Mouse (Mus musculus): ENCODE data around the gene Cacna2d3. TPM values are rescaled to one million over a fixed set of nuclear protein-coding genes. Genes with fewer than 3 reads are reported as not detected.

The Cacna2d3 gene
- total and polyA plus RNA-seq, 3 experiments: 0.61 to 0.78 (median 0.70) TPM

GRCm38 (mm10) chr14:29433716-29434115 lies 287.9 kb downstream of the Cacna2d3 start:
- Histone ChIP-seq H3K9ac (ENCODE audit: low read depth, low read length) (no peak overlapping the region), H3K79me2 (replicated peaks; ENCODE audit: control insufficient read depth, insufficient read depth, low read length) (no peaks in the 10 kb centered on the region), H3K4me1 (ENCODE audit: control insufficient read depth, insufficient read depth, low read length) (no peaks in the 10 kb centered on the region), H3K27ac (no peak overlapping the region), H3K27me3 (ENCODE audit: control insufficient read depth, insufficient read depth, low read length) (no peaks in the 10 kb centered on the region), H3K4me3 (no peak overlapping the region), H3K36me3 (ENCODE audit: control insufficient read depth, insufficient read depth, low read length) (no peaks in the 10 kb centered on the region)
- no peak for DNase-seq
- TF ChIP-seq EP300 (IDR thresholded peaks at IDR 0.05; ENCODE audit: insufficient read depth, low read depth, low read length) (no peak), CTCF (IDR thresholded peaks at IDR 0.05) (no peak), POLR2A (IDR thresholded peaks at IDR 0.05; ENCODE audit: insufficient read depth, low read depth, low read length) (no peak)
- intact Hi-C loops (cut with DNase I): no loop called here
- 79% methylated on average over 3 of the region's 3 CpGs for WGBS

DNA sequence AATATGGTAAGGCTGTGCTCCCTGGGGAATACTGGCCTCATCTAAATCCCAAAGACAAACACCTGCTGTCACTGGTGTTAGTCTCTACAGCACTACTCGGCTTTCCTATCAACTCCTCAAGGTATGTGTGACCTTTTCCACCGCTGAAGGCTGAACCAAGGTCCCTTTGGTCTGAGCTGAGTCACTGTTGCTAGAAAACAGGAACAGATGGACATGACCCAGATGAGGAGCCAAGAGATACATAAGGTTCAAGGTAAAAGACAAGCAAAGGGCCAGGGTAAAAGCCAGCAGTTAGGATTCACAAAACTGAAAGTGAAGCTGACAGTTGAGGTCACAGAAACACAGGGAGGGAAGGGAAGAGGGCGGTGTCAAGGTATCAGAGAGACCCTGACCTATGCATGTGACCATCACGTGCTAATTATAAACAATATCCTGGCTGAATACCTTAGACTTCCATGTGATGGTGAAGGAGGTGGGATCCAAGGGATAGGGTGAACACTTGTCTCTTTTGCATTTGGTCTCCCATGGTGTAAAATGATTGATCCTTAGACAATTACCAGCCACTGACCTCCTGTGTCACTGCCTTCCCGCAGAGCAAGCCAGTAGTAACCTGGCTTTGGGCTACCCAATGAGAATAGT lies 288.5 kb downstream of the Cacna2d3 start:
- no peak overlapping the region for H3K4me3 ChIP-seq
- no peak for DNase-seq
- H3K36me3 ChIP-seq (ENCODE audit: control insufficient read depth, insufficient read depth, low read length): no peaks in the 10 kb centered on the region
- no peak overlapping the region for H3K9ac ChIP-seq (ENCODE audit: low read depth, low read length)
- no peak for TF ChIP-seq EP300 (IDR thresholded peaks at IDR 0.05; ENCODE audit: insufficient read depth, low read depth, low read length)
- TF ChIP-seq CTCF (IDR thresholded peaks at IDR 0.05): no peak
- TF ChIP-seq POLR2A (IDR thresholded peaks at IDR 0.05; ENCODE audit: insufficient read depth, low read depth, low read length): no peak
- 50% methylated on average over 5 of the region's 5 CpGs for whole genome bisulfite sequencing
- no peak overlapping the region for H3K27ac ChIP-seq
- no peaks in the 10 kb centered on the region for H3K79me2 ChIP-seq (replicated peaks; ENCODE audit: control insufficient read depth, insufficient read depth, low read length)
- no peaks in the 10 kb centered on the region for H3K27me3 ChIP-seq (ENCODE audit: control insufficient read depth, insufficient read depth, low read length)
- intact Hi-C loops (cut with DNase I): no loop called here
- no peaks in the 10 kb centered on the region for H3K4me1 ChIP-seq (ENCODE audit: control insufficient read depth, insufficient read depth, low read length)

GRCm38 (mm10) chr14:29429788-29430187 lies 291.9 kb downstream of the Cacna2d3 start:
- H3K4me1 ChIP-seq (ENCODE audit: control insufficient read depth, insufficient read depth, low read length): no peaks in the 10 kb centered on the region
- 78% methylated on average over 2 of the region's 2 CpGs for WGBS
- intact Hi-C loops (cut with DNase I): no loop called here
- H3K36me3 ChIP-seq (ENCODE audit: control insufficient read depth, insufficient read depth, low read length): no peaks in the 10 kb centered on the region
- H3K27me3 ChIP-seq (ENCODE audit: control insufficient read depth, insufficient read depth, low read length): no peaks in the 10 kb centered on the region
- H3K9ac ChIP-seq (ENCODE audit: low read depth, low read length): no peak overlapping the region
- H3K4me3 ChIP-seq: no peak overlapping the region
- TF ChIP-seq POLR2A (IDR thresholded peaks at IDR 0.05; ENCODE audit: insufficient read depth, low read depth, low read length): no peak
- no peak for TF ChIP-seq EP300 (IDR thresholded peaks at IDR 0.05; ENCODE audit: insufficient read depth, low read depth, low read length)
- no peak for TF ChIP-seq CTCF (IDR thresholded peaks at IDR 0.05)
- no peak overlapping the region for H3K27ac ChIP-seq
- DNase-seq: no peak
- H3K79me2 ChIP-seq (replicated peaks; ENCODE audit: control insufficient read depth, insufficient read depth, low read length): no peaks in the 10 kb centered on the region

- WGBS: 77% methylated on average over 3 of the region's 3 CpGs
- Histone ChIP-seq H3K27ac (no peak overlapping the region), H3K36me3 (ENCODE audit: control insufficient read depth, insufficient read depth, low read length) (no peaks in the 10 kb centered on the region), H3K27me3 (ENCODE audit: control insufficient read depth, insufficient read depth, low read length) (no peaks in the 10 kb centered on the region), H3K4me1 (ENCODE audit: control insufficient read depth, insufficient read depth, low read length) (no peaks in the 10 kb centered on the region), H3K79me2 (replicated peaks; ENCODE audit: control insufficient read depth, insufficient read depth, low read length) (no peaks in the 10 kb centered on the region), H3K9ac (ENCODE audit: low read depth, low read length) (no peak overlapping the region), H3K4me3 (no peak overlapping the region)
- intact Hi-C loops (cut with DNase I): no loop called here
- TF ChIP-seq CTCF (IDR thresholded peaks at IDR 0.05): no peak
- no peak for TF ChIP-seq POLR2A (IDR thresholded peaks at IDR 0.05; ENCODE audit: insufficient read depth, low read depth, low read length)
- TF ChIP-seq EP300 (IDR thresholded peaks at IDR 0.05; ENCODE audit: insufficient read depth, low read depth, low read length): no peak
- DNase-seq: no peak
Observed at GRCm38 (mm10) chr14:29425666-29426065, 296.0 kb downstream of the Cacna2d3 start.

GRCm38 (mm10) chr14:29425208-29425607 lies 296.5 kb downstream of the Cacna2d3 start:
- H3K27me3 ChIP-seq (ENCODE audit: control insufficient read depth, insufficient read depth, low read length): no peaks in the 10 kb centered on the region
- WGBS: 67% methylated on average over 3 of the region's 3 CpGs
- H3K4me3 ChIP-seq: no peak overlapping the region
- H3K27ac ChIP-seq: no peak overlapping the region
- no peaks in the 10 kb centered on the region for H3K79me2 ChIP-seq (replicated peaks; ENCODE audit: control insufficient read depth, insufficient read depth, low read length)
- intact Hi-C loops (cut with DNase I): no loop called here
- DNase-seq: no peak
- no peak overlapping the region for H3K9ac ChIP-seq (ENCODE audit: low read depth, low read length)
- H3K36me3 ChIP-seq (ENCODE audit: control insufficient read depth, insufficient read depth, low read length): no peaks in the 10 kb centered on the region
- no peak for TF ChIP-seq POLR2A (IDR thresholded peaks at IDR 0.05; ENCODE audit: insufficient read depth, low read depth, low read length)
- no peak for TF ChIP-seq CTCF (IDR thresholded peaks at IDR 0.05)
- no peak for TF ChIP-seq EP300 (IDR thresholded peaks at IDR 0.05; ENCODE audit: insufficient read depth, low read depth, low read length)
- no peaks in the 10 kb centered on the region for H3K4me1 ChIP-seq (ENCODE audit: control insufficient read depth, insufficient read depth, low read length)

DNA sequence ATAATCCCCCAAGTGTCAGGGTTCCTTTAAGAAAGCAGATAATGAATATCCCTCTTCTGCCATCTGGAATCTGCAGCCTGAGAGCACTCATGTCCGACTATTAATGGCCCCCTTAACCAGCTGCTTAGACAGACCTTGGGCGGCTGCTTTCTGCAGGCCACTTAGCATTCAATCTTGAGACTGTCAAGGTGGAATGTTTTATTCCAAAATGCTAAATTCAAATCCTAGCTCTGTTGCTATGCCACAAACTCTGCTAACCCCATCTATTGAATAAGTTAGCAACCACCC lies 315.8 kb downstream of the Cacna2d3 start:
- H3K79me2 ChIP-seq (replicated peaks; ENCODE audit: control insufficient read depth, insufficient read depth, low read length): no peaks in the 10 kb centered on the region
- H3K27me3 ChIP-seq (ENCODE audit: control insufficient read depth, insufficient read depth, low read length): no peaks in the 10 kb centered on the region
- DNase-seq: no peak
- H3K36me3 ChIP-seq (ENCODE audit: control insufficient read depth, insufficient read depth, low read length): no peaks in the 10 kb centered on the region
- H3K4me1 ChIP-seq (ENCODE audit: control insufficient read depth, insufficient read depth, low read length): no peaks in the 10 kb centered on the region
- H3K27ac ChIP-seq: no peak overlapping the region
- no peak overlapping the region for H3K9ac ChIP-seq (ENCODE audit: low read depth, low read length)
- H3K4me3 ChIP-seq: no peak overlapping the region
- intact Hi-C loops (cut with DNase I): no loop called here
- no peak for TF ChIP-seq CTCF (IDR thresholded peaks at IDR 0.05)
- WGBS: 24% methylated on average over 2 of the region's 2 CpGs
